Mouse (Mus musculus): Measurements from ENCODE around the gene Hp1bp3.

Hp1bp3 gene

GRCm38 (mm10) chr4:138293949-138294550, 78.0 kb downstream of the Hp1bp3 start:
- no peak for DNase-seq (ENCODE audit: extremely low spot score, low read depth, low spot score)

Data from hindlimb bud, embryonic 11.5 days (tissue).